Mouse (Mus musculus) cerebellum, adult 9-11 months (tissue): ENCODE measurements at regions not wholly inside any gene's neighbourhood (a gene's known extent, or its start where the extent isn't known, plus 50 kb on each side); places are given as distances from the start of the nearest gene placed in this dataset.

Experiments used
- DNase-seq: peaks from one replicate; pipeline ENCODE4 v3.0.0; 2022

GRCm38 (mm10) chr4:97132650-97133049 lies 50.3 kb downstream of the Gm10192 start:
- no peak for DNase-seq

- no peak for DNase-seq
These were observed 55.2 kb downstream of the Gm10192 start for GRCm38 (mm10) chr4:97127780-97128179.

- no peak for DNase-seq
These were observed 59.1 kb downstream of the Gm10192 start for GRCm38 (mm10) chr4:97123861-97124260.

DNA sequence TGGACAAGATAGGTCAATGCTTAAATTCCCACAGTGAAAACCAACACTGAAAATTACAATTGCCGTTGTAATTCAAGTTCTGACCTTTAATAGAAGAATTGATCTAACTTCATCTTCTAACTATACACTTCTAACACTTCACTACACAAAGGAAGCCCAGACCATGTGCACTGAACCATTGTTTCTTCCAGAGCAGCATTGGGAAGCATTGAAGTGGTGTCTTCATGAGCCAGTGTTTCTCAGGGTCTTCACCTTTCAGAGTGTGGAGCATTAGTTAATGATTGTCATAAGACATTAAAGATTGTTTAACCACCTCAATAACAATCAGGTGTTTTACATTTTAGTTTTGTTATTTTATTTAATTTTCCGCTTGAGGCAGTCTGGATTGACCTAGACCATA lies 61.0 kb downstream of the Gm10192 start:
- no peak for DNase-seq

GRCm38 (mm10) chr4:97119459-97119858 lies 63.5 kb downstream of the Gm10192 start:
- no peak for DNase-seq

DNA sequence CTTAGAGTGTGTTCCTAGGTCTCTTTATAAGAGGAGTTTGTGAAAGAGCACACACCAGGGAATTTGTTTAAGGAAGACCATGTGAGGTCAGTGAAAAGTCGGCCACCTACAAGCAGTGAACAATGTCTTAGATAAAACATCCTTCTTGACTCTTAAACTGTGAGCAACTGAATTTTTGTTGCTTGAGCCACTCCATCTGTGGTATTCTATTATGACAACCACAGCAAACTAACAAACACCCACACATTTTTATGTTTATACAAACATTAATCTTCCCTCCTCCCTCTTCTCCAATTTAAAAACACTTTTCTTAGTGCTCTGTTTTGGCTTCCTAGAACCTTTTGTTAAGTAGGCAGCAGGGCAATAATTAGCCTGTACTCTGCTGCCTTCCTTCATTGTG lies 66.0 kb downstream of the Gm10192 start:
- no peak for DNase-seq

DNA sequence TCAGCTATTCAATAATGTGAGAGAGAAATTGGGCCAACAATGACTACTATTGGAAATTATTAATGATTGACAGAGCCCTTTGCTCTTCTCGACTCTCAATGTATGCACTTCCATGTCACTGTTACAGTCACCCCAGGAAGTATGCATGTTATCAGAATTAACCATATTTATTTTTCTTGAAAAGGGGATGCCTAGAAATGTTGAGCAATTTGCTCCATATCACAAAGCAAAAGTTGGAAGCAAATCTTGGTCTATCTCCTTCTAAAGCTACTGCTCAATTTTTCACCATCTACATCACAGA lies 80.3 kb downstream of the Gm10192 start:
- no peak for DNase-seq

GRCm38 (mm10) chr4:97101911-97102751 lies 80.8 kb downstream of the Gm10192 start:
- DNase-seq: no peak

- no peak for DNase-seq
These were observed 83.2 kb downstream of the Gm10192 start for GRCm38 (mm10) chr4:97099721-97100120.

DNA sequence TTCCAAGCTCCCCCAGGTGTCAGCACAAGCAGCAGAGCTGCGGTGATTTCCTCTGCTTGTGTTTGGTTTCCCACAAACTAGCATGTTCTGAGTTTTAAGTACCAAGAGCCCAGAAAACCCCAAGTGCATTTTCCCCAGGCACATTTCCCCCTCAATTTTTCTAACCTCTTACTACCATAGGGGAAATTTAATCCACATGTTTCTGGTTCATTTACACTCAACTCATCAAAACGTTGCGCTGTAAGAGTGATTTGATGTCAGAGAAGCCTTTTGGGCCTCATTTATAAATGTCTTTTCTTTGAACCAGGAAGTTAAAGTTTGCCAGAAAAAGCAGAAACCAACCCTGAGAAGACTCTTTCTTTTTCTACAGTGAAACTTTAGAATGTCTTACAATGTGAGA lies 89.4 kb downstream of the Gm10192 start:
- no peak for DNase-seq

DNA sequence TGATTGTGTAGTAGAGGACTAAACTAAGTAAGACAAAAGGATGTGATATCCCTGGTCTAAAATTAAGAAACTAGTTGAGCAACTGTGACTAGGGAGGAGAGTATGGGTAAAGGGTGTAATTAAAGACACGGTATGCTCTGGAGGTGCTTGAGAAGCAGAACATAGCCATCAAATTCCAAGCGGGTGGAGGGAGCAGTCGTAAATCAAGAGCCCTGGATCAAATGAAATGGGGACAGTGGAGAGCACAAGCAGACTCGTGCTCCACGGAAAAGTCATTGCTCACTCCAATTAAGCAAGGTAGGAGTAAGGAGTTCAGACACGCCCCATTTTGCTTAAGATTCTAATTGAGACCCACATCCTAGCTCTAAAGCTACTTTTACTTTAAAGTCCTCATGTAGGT lies 132.2 kb downstream of the Gm10192 start:
- no peak for DNase-seq

GRCm38 (mm10) chr4:97049045-97049674 lies 133.8 kb downstream of the Gm10192 start:
- no peak for DNase-seq

DNA sequence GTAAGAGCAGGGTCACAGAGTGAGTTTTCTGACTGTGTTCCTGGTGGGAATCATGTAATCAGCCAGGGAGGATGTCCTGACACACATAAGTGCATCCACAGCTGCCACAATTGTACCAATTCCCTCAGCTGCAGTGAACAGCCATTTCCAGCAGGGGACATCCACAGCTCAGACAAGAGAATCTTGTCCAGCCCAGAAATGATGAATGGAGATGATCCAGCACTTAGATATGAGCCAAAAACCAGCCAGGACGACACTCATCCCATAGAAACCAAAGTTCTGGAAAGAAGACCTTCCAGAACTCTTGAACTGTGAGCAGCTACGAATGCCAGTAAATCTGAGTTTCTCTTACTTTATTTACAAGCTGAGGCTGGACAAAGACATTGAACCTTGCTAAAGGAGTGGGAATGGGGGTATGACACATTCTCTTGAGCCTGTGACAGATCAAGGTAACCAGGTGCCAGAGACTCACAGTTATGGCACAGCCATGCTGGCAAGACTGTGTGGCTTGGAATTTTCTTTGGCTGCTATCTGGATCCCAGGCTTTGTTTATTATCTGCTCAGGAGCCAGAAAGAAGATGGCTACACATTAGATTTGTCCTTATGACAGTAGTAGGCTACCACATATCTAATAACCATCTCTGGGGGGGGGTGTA lies 145.1 kb downstream of the Gm10192 start:
- peak; percentile 16 for DNase-seq

GRCm38 (mm10) chr4:97028938-97029337 lies 154.0 kb downstream of the Gm10192 start:
- DNase-seq: no peak

DNA sequence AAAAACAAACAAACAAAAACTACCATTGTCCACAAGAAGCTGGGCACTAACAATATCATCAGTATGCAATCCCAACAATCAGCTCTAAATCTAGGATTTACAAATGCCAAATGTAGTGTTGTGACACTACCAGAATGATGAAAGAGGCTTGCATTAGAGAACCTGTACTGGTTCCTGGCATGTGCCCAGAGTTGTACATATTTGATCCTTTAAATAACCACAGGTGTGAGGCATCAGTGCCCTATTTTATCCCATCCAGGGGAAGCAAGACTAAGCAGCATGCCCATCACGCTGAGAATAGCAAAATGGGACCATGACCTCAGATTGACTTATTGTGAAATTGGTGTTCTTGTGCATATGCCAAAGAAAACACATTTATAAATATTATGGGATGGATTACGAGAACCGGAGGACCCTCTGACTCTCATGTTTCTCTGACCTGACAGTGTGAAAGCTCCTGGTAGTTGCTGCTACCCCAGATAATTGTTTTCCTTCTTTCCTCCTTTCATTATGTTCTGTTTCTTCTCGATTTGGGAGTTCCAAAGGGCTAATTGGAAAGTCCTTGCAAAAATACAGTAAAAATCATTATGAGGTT lies 157.4 kb downstream of the Gm10192 start:
- no peak for DNase-seq

DNA sequence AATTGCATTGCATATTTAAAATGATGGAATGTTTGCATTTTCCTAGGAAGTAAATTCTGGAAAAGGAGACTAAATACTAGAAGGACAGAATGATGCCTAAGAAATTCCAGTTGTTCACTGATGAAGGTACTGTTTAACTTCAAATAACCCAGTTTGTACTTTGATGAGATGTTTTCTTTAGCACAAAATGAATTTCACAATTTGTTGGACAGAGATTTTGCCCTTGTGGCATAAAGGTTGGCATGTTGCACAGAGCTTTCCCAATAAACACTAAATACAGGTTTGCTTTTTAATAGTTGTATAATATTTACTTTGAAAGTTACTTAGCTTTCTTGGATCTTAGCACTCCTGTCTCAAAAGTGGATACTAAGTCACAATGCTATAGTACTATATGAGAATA lies 181.6 kb downstream of the Gm10192 start:
- DNase-seq: no peak

- DNase-seq: no peak
These were observed 195.3 kb upstream of the Gm12695 start for GRCm38 (mm10) chr4:96980311-96980710.

- DNase-seq: no peak
These were observed 194.9 kb upstream of the Gm12695 start for GRCm38 (mm10) chr4:96979876-96980275.

GRCm38 (mm10) chr4:96974935-96975334 lies 189.9 kb upstream of the Gm12695 start:
- DNase-seq: no peak

DNA sequence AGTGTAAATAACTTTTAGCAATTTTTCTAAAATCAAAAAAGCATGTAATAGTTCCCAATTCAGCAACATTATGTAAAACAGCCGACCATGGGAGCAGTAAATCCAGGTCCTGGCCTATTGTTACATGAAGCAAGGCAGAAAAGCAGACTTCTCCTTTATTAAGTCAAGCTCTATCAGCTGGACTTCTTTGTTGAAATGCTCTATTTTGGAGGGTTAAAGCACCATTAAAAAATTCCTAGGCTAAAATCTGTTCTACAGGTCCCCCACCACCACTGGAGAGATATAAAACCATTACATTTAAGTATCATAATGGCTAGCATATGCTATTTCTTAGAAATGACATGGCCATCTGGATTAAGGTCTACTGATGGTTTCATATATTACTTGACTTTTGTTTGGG lies 188.8 kb upstream of the Gm12695 start:
- no peak for DNase-seq

DNA sequence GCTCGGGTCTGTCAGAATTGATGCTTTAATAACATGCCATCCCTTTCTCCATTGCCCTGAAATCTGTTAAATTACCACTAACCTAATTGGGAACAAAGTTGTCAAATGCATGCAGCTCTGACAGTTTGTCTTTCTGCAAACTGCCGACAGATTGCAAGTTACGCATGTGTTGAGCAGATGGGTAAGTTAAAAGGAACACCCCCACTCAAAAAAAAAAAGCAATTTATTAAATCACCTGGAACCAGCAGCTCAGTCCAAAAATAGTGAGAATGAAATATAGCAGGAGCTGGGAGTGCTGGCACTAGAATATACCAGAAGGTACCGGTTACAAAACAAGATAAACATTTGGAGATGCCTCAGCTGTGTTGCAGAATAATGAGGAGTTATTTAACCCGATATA lies 184.2 kb upstream of the Gm12695 start:
- DNase-seq: no peak

DNA sequence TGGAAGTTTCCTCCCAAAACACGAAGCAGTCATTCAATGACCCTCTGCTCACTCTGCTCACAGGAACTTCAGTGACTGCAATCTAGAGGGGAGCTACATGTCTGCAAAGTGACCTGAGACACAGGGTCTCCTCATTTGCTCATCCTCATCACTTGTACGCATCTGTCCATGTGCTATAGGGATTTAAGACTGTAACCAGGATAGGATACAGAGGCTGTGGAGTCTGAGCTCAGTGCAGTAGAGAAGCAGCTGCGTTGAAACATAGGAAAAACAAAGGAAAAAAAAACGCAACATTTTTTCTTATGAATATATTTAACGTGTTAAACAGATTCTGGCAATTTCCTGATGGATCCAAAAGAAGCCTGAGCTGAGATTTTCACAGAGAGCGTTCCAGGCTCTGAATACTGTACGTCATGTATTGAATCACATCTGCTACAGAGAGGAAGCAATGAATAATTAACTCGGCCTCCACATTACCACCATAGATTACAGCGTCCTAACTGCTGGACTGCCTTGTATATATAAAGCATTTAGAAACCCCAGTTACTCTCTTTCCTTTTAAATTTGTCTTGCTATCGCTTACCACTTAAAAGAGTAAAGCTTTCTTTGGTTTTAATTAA lies 183.7 kb upstream of the Gm12695 start:
- DNase-seq: no peak
